Mouse (Mus musculus): Measurements from ENCODE around the gene Cluap1. TPM values are rescaled to one million over a fixed set of nuclear protein-coding genes. Genes with fewer than 3 reads are reported as not detected.

The Cluap1 gene
- polyA plus RNA-seq, 1 experiment from 2014 or later: 27.3 TPM

- H3K36me3 ChIP-seq (replicated peaks; ENCODE audit: control insufficient read depth, insufficient read depth, low read depth, low read length): peaks cover 3% of the 10 kb centered on the region
- H3K9ac ChIP-seq (replicated peaks; ENCODE audit: low read length): no peak overlapping the region
- peak overlapping the region; percentile 38; the same call in 1 of the 2 replicates for H3K27ac ChIP-seq (replicated peaks; ENCODE audit: low read depth, low read length)
- 72% methylated on average over 3 of the region's 3 CpGs for WGBS
- H3K27me3 ChIP-seq (ENCODE audit: control insufficient read depth, insufficient read depth, low read length): no peaks in the 10 kb centered on the region
- H3K4me2 ChIP-seq (ENCODE audit: low read depth, low read length): no peak overlapping the region
- no peaks in the 10 kb centered on the region for H3K9me3 ChIP-seq (replicated peaks; ENCODE audit: control insufficient read depth, low read length)
- H3K4me1 ChIP-seq (ENCODE audit: control insufficient read depth, insufficient read depth, low read length): no peaks in the 10 kb centered on the region; the same call in 1 of the 2 replicates
- no peak overlapping the region for H3K4me3 ChIP-seq (ENCODE audit: low read depth, low read length)
- DNase-seq (ENCODE audit: low spot score) (no peak), ATAC-seq (replicated peaks; ENCODE audit: insufficient number of reproducible peaks, low FRiP score, low TSS enrichment, low read depth) (no peak)
Measured at GRCm38 (mm10) chr16:3923515-3923914, 14.9 kb downstream of the Cluap1 start.

GRCm38 (mm10) chr16:3923966-3924365 lies 15.4 kb downstream of the Cluap1 start:
- Histone ChIP-seq H3K4me2 (ENCODE audit: low read depth, low read length) (no peak overlapping the region), H3K36me3 (replicated peaks; ENCODE audit: control insufficient read depth, insufficient read depth, low read depth, low read length) (peaks cover 3% of the 10 kb centered on the region), H3K9me3 (replicated peaks; ENCODE audit: control insufficient read depth, low read length) (no peaks in the 10 kb centered on the region), H3K4me1 (ENCODE audit: control insufficient read depth, insufficient read depth, low read length) (no peaks in the 10 kb centered on the region; the same call in 1 of the 2 replicates), H3K4me3 (ENCODE audit: low read depth, low read length) (no peak overlapping the region), H3K27me3 (ENCODE audit: control insufficient read depth, insufficient read depth, low read length) (no peaks in the 10 kb centered on the region), H3K9ac (replicated peaks; ENCODE audit: low read length) (no peak overlapping the region), H3K27ac (replicated peaks; ENCODE audit: low read depth, low read length) (peak overlapping the region; percentile 38)
- DNase-seq (ENCODE audit: low spot score) (peak; percentile 84), ATAC-seq (replicated peaks; ENCODE audit: insufficient number of reproducible peaks, low FRiP score, low TSS enrichment, low read depth) (peak; percentile 86)
- WGBS: 37% methylated on average over 4 of the region's 4 CpGs

GRCm38 (mm10) chr16:3928582-3928981 lies 20.0 kb downstream of the Cluap1 start:
- DNase-seq (ENCODE audit: low spot score) (no peak), ATAC-seq (replicated peaks; ENCODE audit: insufficient number of reproducible peaks, low FRiP score, low TSS enrichment, low read depth) (no peak)
- H3K4me3 ChIP-seq (ENCODE audit: low read depth, low read length): no peak overlapping the region
- H3K4me1 ChIP-seq (ENCODE audit: control insufficient read depth, insufficient read depth, low read length): no peaks in the 10 kb centered on the region; the same call in 1 of the 2 replicates
- no peak overlapping the region for H3K4me2 ChIP-seq (ENCODE audit: low read depth, low read length)
- no peaks in the 10 kb centered on the region for H3K9me3 ChIP-seq (replicated peaks; ENCODE audit: control insufficient read depth, low read length)
- H3K27ac ChIP-seq (replicated peaks; ENCODE audit: low read depth, low read length): no peak overlapping the region
- H3K9ac ChIP-seq (replicated peaks; ENCODE audit: low read length): no peak overlapping the region
- H3K36me3 ChIP-seq (replicated peaks; ENCODE audit: control insufficient read depth, insufficient read depth, low read depth, low read length): peaks cover 3% of the 10 kb centered on the region
- no peaks in the 10 kb centered on the region for H3K27me3 ChIP-seq (ENCODE audit: control insufficient read depth, insufficient read depth, low read length)
- WGBS: 69% methylated on average over 1 of the region's 1 CpGs

- peaks cover 3% of the 10 kb centered on the region for H3K36me3 ChIP-seq (replicated peaks; ENCODE audit: control insufficient read depth, insufficient read depth, low read depth, low read length)
- DNase-seq (ENCODE audit: low spot score) (peak; percentile 3), ATAC-seq (replicated peaks; ENCODE audit: insufficient number of reproducible peaks, low FRiP score, low TSS enrichment, low read depth) (no peak)
- no peaks in the 10 kb centered on the region for H3K9me3 ChIP-seq (replicated peaks; ENCODE audit: control insufficient read depth, low read length)
- WGBS: 78% methylated on average over 7 of the region's 7 CpGs
- H3K27me3 ChIP-seq (ENCODE audit: control insufficient read depth, insufficient read depth, low read length): no peaks in the 10 kb centered on the region
- no peaks in the 10 kb centered on the region for H3K4me1 ChIP-seq (ENCODE audit: control insufficient read depth, insufficient read depth, low read length)
- no peak overlapping the region for H3K9ac ChIP-seq (replicated peaks; ENCODE audit: low read length)
- H3K4me3 ChIP-seq (ENCODE audit: low read depth, low read length): no peak overlapping the region
- H3K4me2 ChIP-seq (ENCODE audit: low read depth, low read length): no peak overlapping the region
- H3K27ac ChIP-seq (replicated peaks; ENCODE audit: low read depth, low read length): no peak overlapping the region
Measured at GRCm38 (mm10) chr16:3929151-3929550, 20.6 kb downstream of the Cluap1 start.

GRCm38 (mm10) chr16:3933536-3933935 lies 24.9 kb downstream of the Cluap1 start:
- DNase-seq (ENCODE audit: low spot score) (no peak), ATAC-seq (replicated peaks; ENCODE audit: insufficient number of reproducible peaks, low FRiP score, low TSS enrichment, low read depth) (no peak)
- H3K4me2 ChIP-seq (ENCODE audit: low read depth, low read length): no peak overlapping the region
- no peak overlapping the region for H3K9ac ChIP-seq (replicated peaks; ENCODE audit: low read length)
- H3K27ac ChIP-seq (replicated peaks; ENCODE audit: low read depth, low read length): no peak overlapping the region
- no peaks in the 10 kb centered on the region for H3K4me1 ChIP-seq (ENCODE audit: control insufficient read depth, insufficient read depth, low read length)
- WGBS: 87% methylated on average over 6 of the region's 6 CpGs
- no peaks in the 10 kb centered on the region for H3K9me3 ChIP-seq (replicated peaks; ENCODE audit: control insufficient read depth, low read length)
- no peak overlapping the region for H3K4me3 ChIP-seq (ENCODE audit: low read depth, low read length)
- no peaks in the 10 kb centered on the region for H3K27me3 ChIP-seq (ENCODE audit: control insufficient read depth, insufficient read depth, low read length)
- no peaks in the 10 kb centered on the region; the same call in 1 of the 2 replicates for H3K36me3 ChIP-seq (replicated peaks; ENCODE audit: control insufficient read depth, insufficient read depth, low read depth, low read length)

- Histone ChIP-seq H3K4me3 (ENCODE audit: low read depth, low read length) (no peak overlapping the region), H3K4me1 (ENCODE audit: control insufficient read depth, insufficient read depth, low read length) (no peaks in the 10 kb centered on the region), H3K36me3 (replicated peaks; ENCODE audit: control insufficient read depth, insufficient read depth, low read depth, low read length) (no peaks in the 10 kb centered on the region; the same call in 1 of the 2 replicates), H3K9me3 (replicated peaks; ENCODE audit: control insufficient read depth, low read length) (no peaks in the 10 kb centered on the region), H3K9ac (replicated peaks; ENCODE audit: low read length) (0 out of 2 replicates have a peak overlapping the region, but pooled peaks have one; percentile 13), H3K27me3 (ENCODE audit: control insufficient read depth, insufficient read depth, low read length) (no peaks in the 10 kb centered on the region), H3K27ac (replicated peaks; ENCODE audit: low read depth, low read length) (no peak overlapping the region), H3K4me2 (ENCODE audit: low read depth, low read length) (no peak overlapping the region)
- WGBS: 90% methylated on average over 1 of the region's 1 CpGs
- no peak for ATAC-seq (replicated peaks; ENCODE audit: insufficient number of reproducible peaks, low FRiP score, low TSS enrichment, low read depth)
- DNase-seq (ENCODE audit: low spot score): no peak
Measured at GRCm38 (mm10) chr16:3934091-3934490, 25.5 kb downstream of the Cluap1 start.

- ATAC-seq (replicated peaks; ENCODE audit: insufficient number of reproducible peaks, low FRiP score, low TSS enrichment, low read depth) (no peak), DNase-seq (ENCODE audit: low spot score) (no peak)
- Histone ChIP-seq H3K4me1 (ENCODE audit: control insufficient read depth, insufficient read depth, low read length) (no peaks in the 10 kb centered on the region), H3K27ac (replicated peaks; ENCODE audit: low read depth, low read length) (no peak overlapping the region), H3K27me3 (ENCODE audit: control insufficient read depth, insufficient read depth, low read length) (no peaks in the 10 kb centered on the region), H3K4me3 (ENCODE audit: low read depth, low read length) (no peak overlapping the region), H3K36me3 (replicated peaks; ENCODE audit: control insufficient read depth, insufficient read depth, low read depth, low read length) (no peaks in the 10 kb centered on the region; the same call in 1 of the 2 replicates), H3K9ac (replicated peaks; ENCODE audit: low read length) (no peak overlapping the region), H3K4me2 (ENCODE audit: low read depth, low read length) (no peak overlapping the region), H3K9me3 (replicated peaks; ENCODE audit: control insufficient read depth, low read length) (no peaks in the 10 kb centered on the region)
- 87% methylated on average over 4 of the region's 4 CpGs for WGBS
Measured at GRCm38 (mm10) chr16:3934701-3935100, 26.1 kb downstream of the Cluap1 start.

- no peak overlapping the region for H3K9ac ChIP-seq (replicated peaks; ENCODE audit: low read length)
- DNase-seq (ENCODE audit: low spot score) (no peak), ATAC-seq (replicated peaks; ENCODE audit: insufficient number of reproducible peaks, low FRiP score, low TSS enrichment, low read depth) (no peak)
- no peaks in the 10 kb centered on the region for H3K9me3 ChIP-seq (replicated peaks; ENCODE audit: control insufficient read depth, low read length)
- no peak overlapping the region for H3K4me3 ChIP-seq (ENCODE audit: low read depth, low read length)
- no peak overlapping the region for H3K27ac ChIP-seq (replicated peaks; ENCODE audit: low read depth, low read length)
- WGBS: 77% methylated on average over 1 of the region's 1 CpGs
- H3K27me3 ChIP-seq (ENCODE audit: control insufficient read depth, insufficient read depth, low read length): no peaks in the 10 kb centered on the region
- no peak overlapping the region for H3K4me2 ChIP-seq (ENCODE audit: low read depth, low read length)
- no peaks in the 10 kb centered on the region for H3K36me3 ChIP-seq (replicated peaks; ENCODE audit: control insufficient read depth, insufficient read depth, low read depth, low read length)
- no peaks in the 10 kb centered on the region for H3K4me1 ChIP-seq (ENCODE audit: control insufficient read depth, insufficient read depth, low read length)
Measured at GRCm38 (mm10) chr16:3951141-3951540, 42.5 kb downstream of the Cluap1 start.

All from embryonic facial prominence, embryonic 11.5 days (tissue).